Mouse (Mus musculus): ENCODE measurements around the gene Gmnn. TPM values are rescaled to one million over a fixed set of nuclear protein-coding genes. Genes with fewer than 3 reads are reported as not detected.
"Not testable (repeated sequence)": the region's sequence is repeated elsewhere in the genome, so short reads cannot be mapped to it uniquely, and the experiment has no call there.

Gmnn gene
- polyA plus RNA-seq (2017; shearing (Covaris generic)), result 10 to 100 TPM; 26.7 to 30.0 TPM

GRCm38 (mm10) chr13:24761403-24762227, at the start of gene Gmnn:
TSS of gene Gmnn (minus strand) at chr13:24761923.
- peak; percentile 91 for ATAC-seq

- no peak for ATAC-seq
Observed at GRCm38 (mm10) chr13:24806079-24806478, 44.4 kb upstream of the Gmnn start.

GRCm38 (mm10) chr13:24803196-24803595, 41.5 kb upstream of the Gmnn start:
- ATAC-seq, result no peak

GRCm38 (mm10) chr13:24802131-24802691, 40.5 kb upstream of the Gmnn start:
- no peak for ATAC-seq

GRCm38 (mm10) chr13:24801308-24801921, 39.7 kb upstream of the Gmnn start, which contains the start of gene BC005537:
TSS of gene BC005537 (plus strand) at chr13:24801657.
- ATAC-seq, result peak; percentile 42

GRCm38 (mm10) chr13:24800674-24801307, 39.1 kb upstream of the Gmnn start:
- peak; percentile 89 for ATAC-seq

- ATAC-seq, result no peak
Observed at GRCm38 (mm10) chr13:24799925-24800673, 38.4 kb upstream of the Gmnn start.

- ATAC-seq, result no peak
Observed at GRCm38 (mm10) chr13:24799378-24799777, 37.7 kb upstream of the Gmnn start.

- no peak for ATAC-seq
Observed at GRCm38 (mm10) chr13:24798686-24799085, 37.0 kb upstream of the Gmnn start.

GRCm38 (mm10) chr13:24792411-24793045, 30.8 kb upstream of the Gmnn start:
- no peak for ATAC-seq

- no peak for ATAC-seq
Observed at GRCm38 (mm10) chr13:24791349-24791748, 29.6 kb upstream of the Gmnn start.

- ATAC-seq, result no peak
Observed at GRCm38 (mm10) chr13:24787477-24787876, 25.8 kb upstream of the Gmnn start.

GRCm38 (mm10) chr13:24786014-24786490, 24.3 kb upstream of the Gmnn start:
- peak; percentile 98 for ATAC-seq

GRCm38 (mm10) chr13:24781916-24782315, 20.2 kb upstream of the Gmnn start:
- ATAC-seq, result no peak

- peak; percentile 74 for ATAC-seq
Observed at GRCm38 (mm10) chr13:24778706-24779380, 17.1 kb upstream of the Gmnn start.

- ATAC-seq, result no peak
Observed at GRCm38 (mm10) chr13:24778026-24778425, 16.3 kb upstream of the Gmnn start.

- peak; percentile 49 for ATAC-seq
Observed at GRCm38 (mm10) chr13:24776146-24776844, 14.6 kb upstream of the Gmnn start.

GRCm38 (mm10) chr13:24771482-24771881, 9.8 kb upstream of the Gmnn start:
- ATAC-seq, result not testable (repeated sequence)

GRCm38 (mm10) chr13:24767809-24768208, 6.1 kb upstream of the Gmnn start:
- not testable (repeated sequence) for ATAC-seq

- ATAC-seq, result no peak
Observed at GRCm38 (mm10) chr13:24762254-24762653, 531 bp upstream of the Gmnn start.

GRCm38 (mm10) chr13:24761083-24761402, 680 bp downstream of the Gmnn start:
- no peak for ATAC-seq
